Mouse (Mus musculus): ENCODE measurements around the gene Primpol.

Primpol gene
- long read RNA-seq, experiment 1, partial matches to known transcripts: 0 of 2 reads
- long read RNA-seq, experiment 1, other reads (novel, unspliced or antisense): 1 of 2 reads
- long read RNA-seq, experiment 2, partial matches to known transcripts: 1 of 4 reads
- long read RNA-seq, experiment 2, other reads (novel, unspliced or antisense): 2 of 4 reads

GRCm38 (mm10) chr8:46616879-46617689 is at the start of gene Primpol, which contains the start of gene Casp3:
Gene Primpol (minus strand): TSS chr8:46617212.
Gene Casp3 (plus strand): TSS chr8:46617291.
- intact Hi-C loops (cut with DNase I): no loop called here

GRCm38 (mm10) chr8:46655919-46656318 is 38.9 kb upstream of the Primpol start:
- intact Hi-C loops (cut with DNase I): no loop called here

GRCm38 (mm10) chr8:46651872-46652271 is 34.9 kb upstream of the Primpol start:
- intact Hi-C loops (cut with DNase I): no loop called here

- intact Hi-C loops (cut with DNase I): no loop called here
Observed at GRCm38 (mm10) chr8:46648421-46648820, 31.4 kb upstream of the Primpol start.

GRCm38 (mm10) chr8:46641272-46641671 is 24.3 kb upstream of the Primpol start:
- intact Hi-C loops (cut with DNase I): no loop called here

- intact Hi-C loops (cut with DNase I): no loop called here
Observed at GRCm38 (mm10) chr8:46639852-46640251, 22.8 kb upstream of the Primpol start.

GRCm38 (mm10) chr8:46639010-46639571 is 22.1 kb upstream of the Primpol start:
- intact Hi-C loops (cut with DNase I): no loop called here

- intact Hi-C loops (cut with DNase I): no loop called here
Observed at GRCm38 (mm10) chr8:46630932-46631331, 13.9 kb upstream of the Primpol start.

GRCm38 (mm10) chr8:46630422-46630821 is 13.4 kb upstream of the Primpol start:
- intact Hi-C loops (cut with DNase I): no loop called here

GRCm38 (mm10) chr8:46628645-46629044 is 11.6 kb upstream of the Primpol start:
- intact Hi-C loops (cut with DNase I): no loop called here

GRCm38 (mm10) chr8:46627881-46628280 is 10.9 kb upstream of the Primpol start:
- intact Hi-C loops (cut with DNase I): no loop called here

- intact Hi-C loops (cut with DNase I): no loop called here
Observed at GRCm38 (mm10) chr8:46626642-46627041, 9.6 kb upstream of the Primpol start.

- intact Hi-C loops (cut with DNase I): no loop called here
Observed at GRCm38 (mm10) chr8:46625166-46625565, 8.2 kb upstream of the Primpol start.

- intact Hi-C loops (cut with DNase I): no loop called here
Observed at GRCm38 (mm10) chr8:46622446-46623270, 5.6 kb upstream of the Primpol start.

- intact Hi-C loops (cut with DNase I): no loop called here
Observed at GRCm38 (mm10) chr8:46618639-46619320, 1.8 kb upstream of the Primpol start.

GRCm38 (mm10) chr8:46617690-46618620 is 943 bp upstream of the Primpol start:
- intact Hi-C loops (cut with DNase I): no loop called here

- intact Hi-C loops (cut with DNase I): no loop called here
Observed at GRCm38 (mm10) chr8:46615936-46616335, 1.1 kb downstream of the Primpol start.

- intact Hi-C loops (cut with DNase I): no loop called here
Observed at GRCm38 (mm10) chr8:46613377-46613776, 3.6 kb downstream of the Primpol start.

- intact Hi-C loops (cut with DNase I): no loop called here
Observed at GRCm38 (mm10) chr8:46612913-46613312, 4.1 kb downstream of the Primpol start.

- intact Hi-C loops (cut with DNase I): no loop called here
Observed at GRCm38 (mm10) chr8:46611557-46611956, 5.5 kb downstream of the Primpol start.
